ENCODE assay signal across 8 mouse cellular contexts in genomic region chr2:21909481-21909966, GRCm38 (mm10).
DNase-seq lines count a peak whose midpoint lies in the region; ATAC-seq lines count a peak whose summit lies in the region.

No protein-coding gene starts in this region.

- H3K27ac ChIP-seq in intestine, embryonic 15.5 days: no peak overlapping the region
- H3K27ac ChIP-seq in stomach, embryonic 15.5 days: no peak overlapping the region

- DNase-seq in 3134 (ENCODE audit: extremely low read depth, insufficient read length, low spot score): peak; percentile 21
- peak; percentile 52 to 90 for DNase-seq in adrenal gland, adult (ENCODE audit: inconsistent age in 2 of 2, low spot score in 1 of 2)
- peak; percentile 90 for DNase-seq in embryo, embryonic 10 days (ENCODE audit: low spot score)
- peak; percentile 64 for DNase-seq in gastrocnemius, postnatal 25 days
- peak; percentile 78 to 84 for DNase-seq in left cerebral cortex, postnatal 10 days (ENCODE audit: extremely low spot score in 1 of 2, low spot score in 2 of 2)
- peak; percentile 83 for DNase-seq in mesoderm, embryonic 11.5 days (ENCODE audit: low read depth, low spot score)

- 5% methylated on average over 7 of the region's 7 CpGs for WGBS in intestine, embryonic 15.5 days
- 9% methylated on average over 7 of the region's 7 CpGs for WGBS in stomach, embryonic 15.5 days

- H3K27me3 ChIP-seq in intestine, embryonic 15.5 days (replicated peaks): no peaks in the 10 kb centered on the region
- H3K27me3 ChIP-seq in stomach, embryonic 15.5 days (replicated peaks): no peaks in the 10 kb centered on the region

- ATAC-seq in intestine, embryonic 15.5 days: 0 out of 2 replicates have a peak, but pooled peaks have one; percentile 25
- no peak for ATAC-seq in stomach, embryonic 15.5 days (ENCODE audit: insufficient read depth, low FRiP score, low read depth)

- H3K9me3 ChIP-seq in intestine, embryonic 15.5 days: no peaks in the 10 kb centered on the region
- no peaks in the 10 kb centered on the region for H3K9me3 ChIP-seq in stomach, embryonic 15.5 days

- H3K4me3 ChIP-seq in intestine, embryonic 15.5 days (replicated peaks): peak overlapping the region; percentile 19; the same call in 1 of the 2 replicates
- H3K4me3 ChIP-seq in stomach, embryonic 15.5 days (replicated peaks): peak overlapping the region; percentile 27

- no peak overlapping the region for H3K9ac ChIP-seq in intestine, embryonic 15.5 days
- H3K9ac ChIP-seq in stomach, embryonic 15.5 days: no peak overlapping the region

- no peaks in the 10 kb centered on the region for H3K36me3 ChIP-seq in intestine, embryonic 15.5 days
- H3K36me3 ChIP-seq in stomach, embryonic 15.5 days: no peaks in the 10 kb centered on the region

- intact Hi-C loops in left cerebral cortex, postnatal 10 days (cut with DNase I): loop anchor here (5.0 kb wide), 3 partner anchors 542 to 702 kb away; partner anchors contain the start of genes Enkur, Gpr158 and Thnsl1

- H3K4me1 ChIP-seq in intestine, embryonic 15.5 days (replicated peaks): no peaks in the 10 kb centered on the region
- H3K4me1 ChIP-seq in stomach, embryonic 15.5 days: no peaks in the 10 kb centered on the region

- peak overlapping the region; percentile 51 for H3K4me2 ChIP-seq in intestine, embryonic 15.5 days (replicated peaks)
- H3K4me2 ChIP-seq in stomach, embryonic 15.5 days: peak overlapping the region; percentile 44

Comparison
In these comparisons a context has a peak if more than half of its experiments do, and no peak if none do; other contexts are left out.
1. DNase-seq: peak in every context shown above with its lines; median percentile 90 in embryo, embryonic 10 days; 83 in mesoderm, embryonic 11.5 days; 81 in left cerebral cortex, postnatal 10 days; 71 in adrenal gland, adult; 64 in gastrocnemius, postnatal 25 days; 21 in 3134.